Mouse (Mus musculus): ENCODE data around the gene Olfr469. TPM values are rescaled to one million over a fixed set of nuclear protein-coding genes. Genes with fewer than 3 reads are reported as not detected.

Olfr469 gene
- polyA plus RNA-seq, 1 experiment from 2014 or later: not detected

Other genes starting within 250 kb of the Olfr469 start
- 10.8 and 12.0 TPM in 2 replicates for gene Ppfibp2, start 230.3 kb downstream of the Olfr469 start, polyA plus RNA-seq (2015; fragmentation: Nextera tagmentation; extraction: Ambion mirVana)
- gene 5330417H12Rik, start 200.4 kb downstream of the Olfr469 start, polyA plus RNA-seq (2015; fragmentation: Nextera tagmentation; extraction: Ambion mirVana): 0.11 TPM in 1 of 2 replicates, not detected in the other
- gene Cyb5r2, start 67.5 kb downstream of the Olfr469 start, polyA plus RNA-seq (2015; fragmentation: Nextera tagmentation; extraction: Ambion mirVana): 0.27 and 0.41 TPM in 2 replicates
- gene Ovch2, start 24.3 kb downstream of the Olfr469 start, polyA plus RNA-seq (2015; fragmentation: Nextera tagmentation; extraction: Ambion mirVana): not detected in 2 replicates
- not detected in 2 replicates for gene Olfr467, start 13.3 kb downstream of the Olfr469 start, polyA plus RNA-seq (2015; fragmentation: Nextera tagmentation; extraction: Ambion mirVana)
- not detected in 2 replicates for gene Olfr470, start 21.9 kb upstream of the Olfr469 start, polyA plus RNA-seq (2015; fragmentation: Nextera tagmentation; extraction: Ambion mirVana)
- not detected in 2 replicates for gene Olfr472, start 72.4 kb upstream of the Olfr469 start, polyA plus RNA-seq (2015; fragmentation: Nextera tagmentation; extraction: Ambion mirVana)
- gene Olfr473, start 104.9 kb upstream of the Olfr469 start, polyA plus RNA-seq (2015; fragmentation: Nextera tagmentation; extraction: Ambion mirVana): not detected in 2 replicates
- not detected in 2 replicates for gene Olfr474, start 129.1 kb upstream of the Olfr469 start, polyA plus RNA-seq (2015; fragmentation: Nextera tagmentation; extraction: Ambion mirVana)
- not detected in 2 replicates for gene Olfr476, start 139.3 kb upstream of the Olfr469 start, polyA plus RNA-seq (2015; fragmentation: Nextera tagmentation; extraction: Ambion mirVana)
- not detected in 2 replicates for gene Olfr477, start 161.2 kb upstream of the Olfr469 start, polyA plus RNA-seq (2015; fragmentation: Nextera tagmentation; extraction: Ambion mirVana)
- gene Olfr478, start 208.4 kb upstream of the Olfr469 start, polyA plus RNA-seq (2015; fragmentation: Nextera tagmentation; extraction: Ambion mirVana): not detected in 2 replicates
- gene Olfr479, start 225.2 kb upstream of the Olfr469 start, polyA plus RNA-seq (2015; fragmentation: Nextera tagmentation; extraction: Ambion mirVana): not detected in 2 replicates
- gene Olfr480, start 241.8 kb upstream of the Olfr469 start, polyA plus RNA-seq (2015; fragmentation: Nextera tagmentation; extraction: Ambion mirVana): not detected in 2 replicates

Data from limb, embryonic 13.5 days (tissue).